Mouse (Mus musculus) midbrain, embryonic 15.5 days (tissue): ENCODE measurements around the gene Lta. TPM values are rescaled to one million over a fixed set of nuclear protein-coding genes. Genes with fewer than 3 reads are reported as not detected.

ENCODE experiments used
- ATAC-seq: fragments of 200-750 bp; cut with Nextera tagmentation; replicated peaks from 2 replicates; pipeline ENCODE4 v1.8.0; 2017; ENCODE audit warnings: moderate TSS enrichment
- H3K27ac ChIP-seq: fragments of 300-500 bp; sonication (generic); 2 replicates; pipeline ENCODE4 v1.5.1; 2015; ENCODE audit warnings: mild to moderate bottlenecking, inconsistent platforms
- H3K27me3 ChIP-seq: fragments of 300-500 bp; sonication (generic); replicated peaks from 2 replicates; pipeline ENCODE4 v1.6.1; 2015; ENCODE audit warnings: inconsistent platforms
- H3K36me3 ChIP-seq: fragments of 300-500 bp; sonication (generic); replicated peaks from 2 replicates; pipeline ENCODE4 v1.6.1; 2015; ENCODE audit warnings: inconsistent platforms
- H3K4me1 ChIP-seq: fragments of 300-500 bp; sonication (generic); 2 replicates; pipeline ENCODE4 v1.6.1; 2015; ENCODE audit warnings: inconsistent platforms
- H3K4me2 ChIP-seq: fragments of 300-500 bp; sonication (generic); 2 replicates; pipeline ENCODE4 v1.6.1; 2015; ENCODE audit warnings: inconsistent platforms, mild to moderate bottlenecking, moderate library complexity
- H3K4me3 ChIP-seq: fragments of 300-500 bp; sonication (generic); 2 replicates; pipeline ENCODE4 v1.5.1; 2015; ENCODE audit warnings: mild to moderate bottlenecking, inconsistent platforms
- H3K9ac ChIP-seq: fragments of 300-500 bp; sonication (generic); 2 replicates; pipeline ENCODE4 v1.6.1; 2015; ENCODE audit warnings: mild to moderate bottlenecking, inconsistent platforms
- H3K9me3 ChIP-seq: fragments of 300-500 bp; sonication (generic); 2 replicates; pipeline ENCODE4 v1.6.1; 2016; ENCODE audit warnings: inconsistent platforms
- WGBS: fragments of 180-500 bp; shearing (Covaris S2); methylation state at CpG from one replicate; pipeline ENCODE4 v1.1.7; 2015; ENCODE audit warnings: mixed read lengths; 5-methylcytosine and 5-hydroxymethylcytosine counted together
- polyA plus RNA-seq: library from polyadenylated mRNA; unstranded; fragments of >200 nt; fragmentation: Nextera tagmentation; extraction: Ambion mirVana; gene quantifications from 2 replicates; pipeline ENCODE4 v1.2.1, GENCODE M21; 2015

Lta gene
- polyA plus RNA-seq, 1 experiment from 2014 or later = 0.32 TPM

DNA sequence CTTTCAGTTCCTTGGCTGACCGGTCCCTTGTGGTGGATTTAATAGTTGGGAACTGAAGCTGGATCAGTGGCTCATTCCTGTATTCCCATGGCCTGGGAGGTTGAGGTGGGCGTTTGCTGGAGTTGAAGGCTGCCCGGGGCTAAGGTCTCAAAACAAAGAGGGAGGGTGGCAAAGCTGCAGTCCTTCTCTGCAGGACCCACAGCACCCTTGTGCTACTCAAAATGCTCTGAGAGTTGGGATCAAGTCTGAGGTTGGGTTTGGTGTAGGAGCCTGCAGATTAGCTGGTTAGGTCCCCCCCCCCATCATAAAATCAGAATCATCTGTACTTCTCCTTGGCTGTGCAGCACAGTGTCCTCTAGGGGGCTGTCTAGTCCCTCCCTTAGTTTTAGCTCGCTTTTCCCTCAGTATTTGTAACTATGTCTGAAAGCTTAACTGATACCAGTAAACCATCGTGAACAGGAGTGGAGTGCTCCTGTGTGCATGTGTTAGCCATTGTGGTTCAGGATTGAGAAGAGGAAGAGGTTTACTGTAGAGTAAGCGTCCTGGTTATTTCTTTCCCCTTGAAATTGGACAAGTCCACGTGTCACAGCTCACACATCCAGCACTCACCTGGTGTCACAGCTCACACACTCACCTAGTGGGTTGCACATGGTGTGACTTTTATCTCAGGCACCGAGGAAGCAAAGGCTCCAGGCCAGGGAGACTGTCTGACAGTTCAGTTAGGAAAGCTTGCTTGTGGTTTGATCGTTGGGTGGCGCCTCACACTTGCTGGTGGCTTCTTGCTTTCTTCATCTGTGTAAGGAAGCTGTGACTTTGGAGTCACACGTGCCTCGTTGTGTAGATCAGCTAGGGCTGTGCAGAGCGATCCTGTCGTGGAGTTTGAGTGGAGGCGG is 40.8 kb upstream of the Lta start:
- Histone ChIP-seq H3K9ac (no peak overlapping the region), H3K4me2 (peak overlapping the region; percentile 82)
- 79% methylated on average over 15 of the region's 15 CpGs for WGBS

DNA sequence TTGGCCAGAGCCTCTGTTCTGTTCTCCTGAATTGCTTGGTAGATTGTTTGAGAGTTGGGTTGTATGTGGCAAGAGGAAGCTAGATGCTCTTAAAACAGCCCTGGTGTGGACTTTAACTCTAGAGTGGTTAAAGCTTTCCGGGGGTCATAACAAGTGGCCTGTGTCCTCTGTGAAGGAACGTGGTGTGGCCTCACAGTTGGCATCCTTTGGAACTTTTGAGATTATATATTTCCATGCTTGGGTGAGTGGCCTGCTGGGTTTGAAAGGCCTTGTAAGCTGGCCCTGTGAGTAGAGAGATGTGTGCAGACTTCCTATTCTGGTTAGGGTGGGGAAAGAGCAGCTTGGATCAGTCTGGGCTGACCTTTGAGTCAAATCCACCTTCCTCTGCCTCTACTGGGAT is 39.8 kb upstream of the Lta start:
- Histone ChIP-seq H3K4me3 (peak overlapping the region; percentile 98; the same call in 1 of the 2 replicates), H3K9ac (no peak overlapping the region), H3K27me3 (no peaks in the 10 kb centered on the region), H3K27ac (no peak overlapping the region), H3K9me3 (no peaks in the 10 kb centered on the region), H3K4me2 (peak overlapping the region; percentile 82), H3K4me1 (peaks cover 45% of the 10 kb centered on the region), H3K36me3 (peaks cover 57% of the 10 kb centered on the region)
- ATAC-seq = no peak
- WGBS = 60% methylated on average over 2 of the region's 2 CpGs

More for the DNA sequence above, 40.8 kb upstream of the Lta start:
- ATAC-seq = no peak
- H3K9me3 ChIP-seq = no peaks in the 10 kb centered on the region
- H3K27ac ChIP-seq = no peak overlapping the region
- no peaks in the 10 kb centered on the region for H3K27me3 ChIP-seq
- H3K4me3 ChIP-seq = no peak overlapping the region
- peaks cover 67% of the 10 kb centered on the region for H3K36me3 ChIP-seq
- H3K4me1 ChIP-seq = peaks cover 35% of the 10 kb centered on the region

DNA sequence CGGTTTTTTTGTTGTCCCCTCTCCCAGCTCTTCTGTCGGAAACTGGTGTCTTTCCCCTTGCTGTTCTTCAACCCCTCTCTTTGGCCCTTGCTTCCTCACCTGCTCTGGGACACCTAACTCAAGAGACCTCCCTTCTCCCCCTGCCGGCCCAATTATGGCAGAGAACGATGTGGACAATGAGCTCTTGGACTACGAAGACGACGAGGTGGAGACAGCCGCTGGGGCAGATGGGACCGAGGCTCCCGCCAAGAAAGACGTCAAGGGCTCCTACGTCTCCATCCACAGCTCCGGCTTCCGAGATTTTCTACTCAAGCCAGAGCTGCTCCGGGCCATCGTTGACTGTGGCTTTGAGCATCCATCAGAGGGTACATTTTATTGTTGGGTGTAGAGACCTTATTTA is 37.9 kb upstream of the Lta start:
- no peaks in the 10 kb centered on the region for H3K9me3 ChIP-seq
- peak overlapping the region; percentile 98 for H3K9ac ChIP-seq
- peaks cover 38% of the 10 kb centered on the region for H3K36me3 ChIP-seq
- H3K27me3 ChIP-seq = no peaks in the 10 kb centered on the region
- 3% methylated on average over 16 of the region's 16 CpGs for WGBS
- peak overlapping the region; percentile 98 for H3K4me3 ChIP-seq
- peak overlapping the region; percentile 99 for H3K27ac ChIP-seq
- peak overlapping the region; percentile 82 for H3K4me2 ChIP-seq
- peaks cover 46% of the 10 kb centered on the region for H3K4me1 ChIP-seq
- no peak for ATAC-seq

DNA sequence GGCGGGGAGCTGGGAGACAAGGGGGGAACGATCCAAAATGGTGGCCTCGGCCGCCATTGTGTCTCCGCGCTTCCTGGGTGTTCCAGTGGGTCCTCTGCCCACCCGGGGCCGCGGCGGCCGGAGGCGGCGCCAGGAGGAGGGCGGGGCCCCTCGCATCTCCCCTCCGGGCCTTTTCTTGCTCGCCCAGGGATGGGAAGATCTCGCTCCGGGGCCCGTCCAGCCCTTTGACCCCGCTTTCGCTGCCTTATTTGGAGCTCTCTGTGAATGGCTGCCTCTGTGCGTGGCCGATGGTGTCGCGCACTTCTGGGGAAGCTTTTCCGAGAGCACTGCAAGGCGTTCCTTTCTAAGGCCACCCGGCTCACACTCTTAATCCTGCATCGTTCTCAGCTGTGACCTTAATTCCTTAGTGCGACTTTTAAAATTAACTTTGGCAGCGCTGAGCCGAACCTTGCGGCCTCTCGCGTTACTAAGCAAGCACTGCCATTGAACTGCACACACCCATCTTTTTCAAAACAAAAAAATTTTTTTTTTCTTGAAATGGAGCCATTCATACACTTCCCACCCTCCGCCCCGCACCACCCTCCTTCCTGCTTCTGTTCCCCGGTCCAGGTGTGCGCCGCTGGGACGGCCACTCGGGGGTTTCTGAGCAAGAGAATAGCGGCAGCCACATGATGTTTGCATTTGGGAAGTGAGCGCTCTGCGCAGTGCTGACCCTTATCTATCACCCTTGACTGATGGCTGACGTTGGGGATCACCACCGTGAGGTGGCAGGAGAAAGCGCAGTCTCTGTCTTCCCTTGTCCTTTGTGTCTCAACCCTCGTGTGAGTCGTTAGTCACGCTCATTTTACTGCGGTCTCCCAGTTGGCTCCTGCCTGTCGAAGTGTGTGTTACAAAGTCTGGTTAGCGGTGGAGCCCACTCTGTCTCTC is 37.1 kb upstream of the Lta start:
- peak overlapping the region; percentile 98 for H3K9ac ChIP-seq
- peak overlapping the region; percentile 82 for H3K4me2 ChIP-seq
- ATAC-seq = peak; percentile 43
- no peaks in the 10 kb centered on the region for H3K9me3 ChIP-seq
- H3K27me3 ChIP-seq = no peaks in the 10 kb centered on the region
- peaks cover 47% of the 10 kb centered on the region for H3K4me1 ChIP-seq
- H3K36me3 ChIP-seq = peaks cover 31% of the 10 kb centered on the region
- peak overlapping the region; percentile 99 for H3K27ac ChIP-seq
- H3K4me3 ChIP-seq = peak overlapping the region; percentile 98
- WGBS = under 1% methylated on average over 55 of the region's 55 CpGs

DNA sequence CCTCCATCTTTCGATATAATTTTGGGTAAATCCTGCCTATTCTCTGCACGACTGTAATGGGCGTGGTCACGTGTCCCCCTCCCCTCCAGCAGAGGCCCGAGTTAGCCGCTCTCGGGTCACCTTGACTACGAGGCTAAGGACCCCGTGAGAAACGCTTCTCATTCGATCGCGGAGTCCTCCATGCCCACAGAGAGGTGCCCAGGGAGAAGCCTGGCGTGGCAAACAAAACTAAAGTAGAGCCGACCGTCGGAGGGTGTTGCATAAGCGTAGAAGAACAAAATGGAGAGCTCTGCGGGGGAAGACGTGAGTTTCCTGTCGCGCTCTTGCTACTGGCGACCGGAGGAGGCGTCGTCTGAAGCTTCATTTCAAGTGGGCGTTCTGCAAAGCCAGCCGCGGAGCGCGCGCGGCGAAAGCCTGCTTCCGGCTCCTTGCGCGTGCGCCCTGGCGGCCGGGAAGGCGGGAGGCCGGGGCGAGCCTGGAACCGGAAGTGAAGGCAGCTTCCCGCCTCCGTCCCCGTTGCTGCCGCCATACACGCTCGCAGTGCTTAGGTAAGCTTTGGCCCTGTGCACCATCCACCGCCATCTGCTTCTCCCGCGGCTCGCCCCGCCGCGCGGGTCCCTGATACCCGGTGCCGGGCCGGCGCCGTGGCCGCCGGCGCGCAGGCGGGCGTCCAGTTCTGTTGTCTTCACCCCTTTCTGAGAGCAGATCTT is 36.3 kb upstream of the Lta start, which contains the start of gene Ddx39b:
Gene Ddx39b (plus strand): TSS at position 442 of the 710 bp plus-strand sequence.
- peak; percentile 90 for ATAC-seq
- peaks cover 48% of the 10 kb centered on the region for H3K4me1 ChIP-seq
- WGBS = 0% methylated on average over 69 of the region's 69 CpGs

DNA sequence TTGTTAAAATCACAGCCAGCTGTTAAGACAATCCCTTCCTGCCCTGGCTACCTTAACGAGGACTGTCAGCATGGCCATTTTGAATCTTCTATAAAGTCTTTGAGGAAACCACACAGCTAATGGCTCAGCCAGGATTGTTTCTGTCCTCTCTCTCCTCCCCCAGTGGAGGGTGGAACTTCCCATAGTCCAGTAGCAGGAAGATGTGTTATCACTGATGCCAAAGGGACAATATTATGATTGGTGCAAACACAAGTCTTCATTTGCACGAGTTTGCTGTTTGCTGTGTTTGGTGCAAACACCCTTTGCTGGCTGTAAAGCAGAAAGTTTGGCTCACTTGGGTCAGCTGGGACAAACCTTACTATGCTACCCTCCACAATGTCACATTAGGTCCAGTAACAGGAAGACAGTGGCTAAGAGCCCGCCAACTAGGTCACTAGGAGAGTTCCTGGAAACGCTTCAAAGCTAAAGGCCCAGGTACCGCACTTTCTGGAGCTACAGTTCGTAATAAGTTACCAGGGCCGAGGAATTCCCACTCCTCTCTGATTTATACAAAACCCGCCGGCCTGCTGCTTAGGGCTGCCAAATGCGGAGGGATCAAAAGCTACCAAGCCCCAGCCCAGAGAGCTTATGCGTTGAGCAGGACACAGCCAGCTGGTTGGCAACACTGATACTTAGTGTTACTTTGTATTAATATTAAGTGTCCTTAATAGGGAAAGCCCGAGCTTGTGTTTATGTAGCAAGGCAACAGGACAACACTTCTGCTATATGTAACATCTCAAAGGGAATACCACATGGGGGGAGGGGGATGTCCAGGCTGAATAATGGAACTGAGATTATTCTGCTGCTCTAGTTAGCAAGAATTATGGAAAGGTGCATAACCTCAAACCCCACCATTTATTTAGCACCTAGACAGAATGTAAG is 35.5 kb upstream of the Lta start:
- WGBS = 30% methylated on average over 12 of the region's 12 CpGs
- H3K27me3 ChIP-seq = no peaks in the 10 kb centered on the region
- H3K9me3 ChIP-seq = no peaks in the 10 kb centered on the region
- peak overlapping the region; percentile 99 for H3K27ac ChIP-seq
- peak overlapping the region; percentile 98 for H3K4me3 ChIP-seq
- peak overlapping the region; percentile 82 for H3K4me2 ChIP-seq
- peaks cover 15% of the 10 kb centered on the region for H3K36me3 ChIP-seq
- H3K4me1 ChIP-seq = peaks cover 40% of the 10 kb centered on the region
- H3K9ac ChIP-seq = peak overlapping the region; percentile 48
- peak; percentile 1 for ATAC-seq

More for the DNA sequence above, 36.3 kb upstream of the Lta start, which contains the start of gene Ddx39b:
- H3K27ac ChIP-seq = peak within 1 kb of the TSS; percentile 99
- peak within 1 kb of the TSS; percentile 98 for H3K4me3 ChIP-seq
- peaks cover 23% of the 10 kb centered on the region for H3K36me3 ChIP-seq
- peak within 1 kb of the TSS; percentile 82 for H3K4me2 ChIP-seq
- no peaks in the 10 kb centered on the region for H3K9me3 ChIP-seq
- H3K9ac ChIP-seq = peak within 1 kb of the TSS; percentile 98
- no peaks in the 10 kb centered on the region for H3K27me3 ChIP-seq

DNA sequence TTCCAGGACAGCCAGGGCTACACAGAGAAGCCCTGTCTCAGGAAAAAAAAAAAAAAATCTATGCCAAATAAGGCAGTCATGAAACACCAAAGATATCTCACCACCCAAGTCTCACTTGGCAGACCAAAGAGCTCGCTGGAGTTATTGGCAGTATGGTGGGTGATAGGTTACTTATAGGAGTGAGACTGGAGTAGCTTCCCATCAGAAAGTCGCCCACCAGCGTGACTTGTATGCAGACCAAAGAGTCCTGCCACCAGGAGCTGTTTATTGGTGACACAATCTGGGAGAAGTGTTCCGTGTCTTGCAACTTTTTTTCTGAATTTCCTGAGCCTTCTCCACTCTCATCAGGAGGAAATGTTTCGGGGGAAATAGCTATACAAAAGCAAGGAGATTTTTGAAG is 34.5 kb upstream of the Lta start:
- no peak overlapping the region for H3K27ac ChIP-seq
- H3K4me2 ChIP-seq = no peak overlapping the region
- WGBS = 88% methylated on average over 5 of the region's 5 CpGs
- ATAC-seq = no peak
- no peak overlapping the region for H3K4me3 ChIP-seq
- H3K27me3 ChIP-seq = no peaks in the 10 kb centered on the region
- H3K9ac ChIP-seq = no peak overlapping the region
- peaks cover 5% of the 10 kb centered on the region for H3K36me3 ChIP-seq
- peaks cover 36% of the 10 kb centered on the region for H3K4me1 ChIP-seq
- H3K9me3 ChIP-seq = no peaks in the 10 kb centered on the region

DNA sequence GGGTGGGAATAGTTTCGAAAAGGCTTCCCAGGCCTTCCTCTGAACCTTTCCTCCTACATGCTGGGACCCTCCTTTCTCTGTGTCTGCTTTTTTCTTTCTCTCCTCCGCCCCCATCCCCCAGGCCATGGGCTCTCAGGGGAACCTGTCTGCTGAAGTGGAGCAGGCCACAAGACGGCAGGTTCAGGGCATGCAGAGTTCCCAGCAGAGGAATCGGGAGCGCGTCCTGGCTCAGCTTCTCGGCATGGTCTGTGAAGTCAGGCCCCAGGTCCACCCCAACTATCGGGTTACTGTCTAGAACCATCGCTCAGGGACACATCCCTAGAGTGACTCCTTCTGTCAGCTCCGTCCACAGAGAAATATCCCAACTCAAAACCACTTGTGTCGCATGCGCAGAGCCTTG is 32.4 kb upstream of the Lta start:
- H3K27ac ChIP-seq = no peak overlapping the region
- H3K27me3 ChIP-seq = no peaks in the 10 kb centered on the region
- H3K4me2 ChIP-seq = peak overlapping the region; percentile 97
- H3K9ac ChIP-seq = no peak overlapping the region
- 89% methylated on average over 12 of the region's 12 CpGs for WGBS
- H3K4me1 ChIP-seq = peaks cover 40% of the 10 kb centered on the region
- H3K9me3 ChIP-seq = no peaks in the 10 kb centered on the region
- H3K36me3 ChIP-seq = no peaks in the 10 kb centered on the region
- H3K4me3 ChIP-seq = peak overlapping the region; percentile 56; the same call in 1 of the 2 replicates
- no peak for ATAC-seq

DNA sequence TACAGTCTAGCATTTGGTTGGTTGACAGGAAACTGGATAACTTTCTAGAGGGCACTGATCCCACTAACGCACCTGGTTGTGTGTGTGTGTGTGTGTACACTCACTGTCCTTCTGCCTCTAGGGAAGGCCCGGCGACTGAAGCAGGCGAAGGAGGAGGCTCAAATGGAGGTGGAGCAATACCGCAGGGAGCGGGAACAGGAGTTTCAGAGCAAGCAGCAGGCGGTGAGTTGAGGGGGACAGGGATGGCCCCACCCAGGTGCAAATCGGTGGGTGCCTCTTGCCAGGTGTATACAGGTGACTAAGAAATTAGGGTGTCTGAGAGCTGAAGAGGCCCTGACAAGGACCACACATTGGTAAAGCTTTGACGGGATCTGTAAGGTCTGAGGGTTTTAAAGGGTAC is 31.8 kb upstream of the Lta start:
- Histone ChIP-seq H3K9me3 (no peaks in the 10 kb centered on the region), H3K36me3 (no peaks in the 10 kb centered on the region), H3K4me3 (peak overlapping the region; percentile 56), H3K4me1 (peaks cover 45% of the 10 kb centered on the region), H3K4me2 (peak overlapping the region; percentile 97), H3K9ac (peak overlapping the region; percentile 70; the same call in 1 of the 2 replicates), H3K27ac (peak overlapping the region; percentile 93), H3K27me3 (no peaks in the 10 kb centered on the region)
- 77% methylated on average over 9 of the region's 9 CpGs for WGBS
- ATAC-seq = no peak

DNA sequence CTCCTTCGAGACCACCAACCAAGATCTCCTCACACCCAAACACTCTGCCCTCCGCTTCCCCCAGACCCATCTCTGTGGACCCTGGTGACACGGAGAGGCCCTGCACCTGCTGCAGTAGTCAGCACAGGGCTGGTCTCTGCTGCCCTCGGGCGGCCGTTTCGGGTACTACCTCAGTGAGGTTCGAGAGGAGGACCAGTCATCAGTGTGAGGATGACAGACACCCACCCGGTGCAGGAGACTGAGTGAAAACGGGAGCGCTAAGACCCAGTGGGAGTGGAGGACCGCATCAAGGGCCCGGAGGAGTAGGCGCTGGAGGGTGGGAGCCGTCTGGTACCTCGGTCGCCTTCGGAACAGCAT is 31.2 kb upstream of the Lta start:
- Histone ChIP-seq H3K27ac (peak overlapping the region; percentile 93), H3K9me3 (no peaks in the 10 kb centered on the region), H3K4me3 (peak overlapping the region; percentile 56), H3K4me1 (peaks cover 50% of the 10 kb centered on the region), H3K4me2 (peak overlapping the region; percentile 97), H3K36me3 (no peaks in the 10 kb centered on the region), H3K9ac (peak overlapping the region; percentile 70), H3K27me3 (no peaks in the 10 kb centered on the region)
- under 1% methylated on average over 18 of the region's 18 CpGs for WGBS
- peak; percentile 88 for ATAC-seq
